Mouse (Mus musculus): ENCODE results near the gene Bex3.

Gene Bex3

GRCm38 (mm10) chrX:136313303-136313702 lies 43.2 kb downstream of the Bex3 start:
- in situ Hi-C loops (cut with MboI, MseI) = loop anchor here (25.0 kb wide), 1 partner anchor 524 kb away; no protein-coding TSS in a partner anchor

- in situ Hi-C loops (cut with MboI, MseI) = loop anchor here (25.0 kb wide), 1 partner anchor 523 kb away; no protein-coding TSS in a partner anchor
These were observed 43.9 kb downstream of the Bex3 start for GRCm38 (mm10) chrX:136313792-136314564.

- in situ Hi-C loops (cut with MboI, MseI) = loop anchor here (25.0 kb wide), 1 partner anchor 517 kb away; no protein-coding TSS in a partner anchor
These were observed 49.9 kb downstream of the Bex3 start for GRCm38 (mm10) chrX:136319953-136320352.
